Mouse (Mus musculus): ENCODE data around the gene Hbq1a. TPM values are rescaled to one million over a fixed set of nuclear protein-coding genes. Genes with fewer than 3 reads are reported as not detected.
"Not testable (repeated sequence)": the region's sequence is repeated elsewhere in the genome, so short reads cannot be mapped to it uniquely, and the experiment has no call there.

Gene Hbq1a
- polyA plus RNA-seq (2015; fragmentation: Nextera tagmentation; extraction: Ambion mirVana): 7.3 and 8.0 TPM in 2 replicates

DNA sequence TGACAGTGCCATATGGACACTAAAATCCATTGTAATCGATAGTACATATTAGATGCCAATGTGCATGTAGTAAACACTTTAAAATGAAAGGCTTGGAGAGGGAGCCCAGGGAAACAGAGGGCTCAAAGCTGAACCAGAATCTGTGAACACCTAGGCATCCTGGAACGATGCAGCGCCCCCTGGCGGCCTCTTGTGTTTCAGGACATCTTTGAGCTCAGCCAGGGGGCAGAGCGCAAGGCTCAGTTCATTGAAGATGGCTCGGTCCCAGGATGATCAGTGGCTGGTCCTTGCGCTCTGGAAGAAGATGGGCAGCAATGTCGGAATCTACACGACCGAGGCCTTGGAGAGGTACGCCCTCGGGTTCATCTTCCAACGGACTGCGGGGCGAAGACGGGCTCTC is at the start of gene Hbq1a:
Hbq1a (plus strand) TSS at position 205 of the 400 bp plus-strand sequence.
- peak within 1 kb of the TSS; percentile 54 for H3K9ac ChIP-seq
- peaks cover 37% of the 10 kb centered on the region for H3K36me3 ChIP-seq (replicated peaks)
- peaks cover 36% of the 10 kb centered on the region for H3K27me3 ChIP-seq
- peak within 1 kb of the TSS; percentile 53 for H3K4me3 ChIP-seq (replicated peaks)
- not testable (repeated sequence) for H3K9me3 ChIP-seq (replicated peaks); ATAC-seq (ENCODE audit: insufficient read depth)
- H3K4me2 ChIP-seq: peak within 1 kb of the TSS; percentile 68
- H3K4me1 ChIP-seq (replicated peaks): peaks cover 32% of the 10 kb centered on the region
- WGBS (ENCODE audit: insufficient replicate concordance): 7% methylated on average over 16 of the region's 16 CpGs
- peak within 1 kb of the TSS; percentile 88 for H3K27ac ChIP-seq (replicated peaks)

DNA sequence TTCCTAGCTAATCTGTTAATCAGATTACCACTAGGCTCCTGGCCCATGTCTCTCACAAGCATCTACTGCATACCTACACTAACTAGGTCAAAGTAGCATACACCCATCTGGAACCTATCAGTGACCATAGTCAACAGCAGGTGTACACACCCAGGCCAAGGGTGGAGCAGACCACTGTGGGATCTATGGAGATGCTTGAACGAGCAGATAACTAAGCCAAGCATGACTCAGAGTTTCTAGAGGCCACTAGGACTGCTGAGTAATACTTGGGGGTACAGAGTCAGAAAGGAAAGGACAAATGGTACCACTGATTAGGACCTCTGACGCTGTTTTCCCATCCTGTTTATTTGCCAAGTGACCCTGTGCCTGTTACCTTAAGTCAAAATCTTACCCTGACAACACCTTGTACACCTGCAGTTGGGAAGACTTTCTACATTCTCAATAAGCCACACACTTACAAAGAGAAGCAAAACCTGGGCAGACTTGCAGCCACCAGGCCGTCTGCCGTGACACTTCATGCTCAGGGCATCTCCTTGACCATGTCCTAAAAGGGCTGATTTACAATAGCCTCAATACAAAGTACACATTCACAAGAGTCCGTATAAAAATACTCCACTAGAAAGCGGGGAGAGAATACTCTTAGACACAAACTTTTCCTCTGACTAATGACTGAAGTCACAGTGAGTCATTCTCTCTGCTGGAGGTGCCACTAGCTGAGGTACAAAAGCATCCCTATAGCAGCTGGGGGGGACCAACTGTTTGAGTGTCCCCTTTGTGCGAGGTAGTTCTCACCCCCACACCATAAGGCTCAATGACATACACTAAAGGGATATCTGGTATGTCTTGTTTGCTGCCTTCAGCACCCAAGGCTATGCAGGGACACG is 48.7 kb upstream of the Hbq1a start:
- no peaks in the 10 kb centered on the region for H3K9me3 ChIP-seq (replicated peaks)
- H3K4me2 ChIP-seq: peak overlapping the region; percentile 42
- peaks cover 75% of the 10 kb centered on the region for H3K36me3 ChIP-seq (replicated peaks)
- peak overlapping the region; percentile 99 for H3K27ac ChIP-seq (replicated peaks)
- peak overlapping the region; percentile 62 for H3K9ac ChIP-seq
- 0 out of 2 replicates have a peak overlapping the region, but pooled peaks have one; percentile 4 for H3K4me3 ChIP-seq (replicated peaks)
- peaks cover 96% of the 10 kb centered on the region for H3K4me1 ChIP-seq (replicated peaks)
- 50% methylated on average over 8 of the region's 8 CpGs for WGBS (ENCODE audit: insufficient replicate concordance)
- ATAC-seq (ENCODE audit: insufficient read depth): peak; percentile 99
- no peaks in the 10 kb centered on the region for H3K27me3 ChIP-seq

DNA sequence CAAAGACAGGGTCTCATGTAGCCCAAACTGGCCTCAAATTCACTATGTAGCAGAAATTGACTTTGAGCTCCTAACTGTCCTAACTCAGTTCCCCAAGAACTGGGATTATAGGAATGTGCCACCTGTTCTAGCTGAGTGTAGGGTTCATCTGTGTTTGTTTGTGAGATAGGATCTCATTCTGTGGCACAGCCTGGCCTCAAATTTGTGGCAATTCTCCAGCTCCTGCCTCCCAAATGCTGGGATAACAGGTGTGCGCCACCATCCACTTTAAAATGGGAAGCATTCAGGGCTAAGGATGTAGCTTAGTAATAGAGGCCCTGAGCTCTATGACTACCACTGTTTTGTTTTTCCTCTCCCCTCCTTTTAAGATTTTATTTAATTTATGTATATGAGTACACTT is 46.7 kb upstream of the Hbq1a start:
- no peak overlapping the region for H3K9ac ChIP-seq
- 100% methylated on average over 1 of the region's 1 CpGs for WGBS (ENCODE audit: insufficient replicate concordance)
- H3K36me3 ChIP-seq (replicated peaks): peaks cover 57% of the 10 kb centered on the region
- H3K9me3 ChIP-seq (replicated peaks): no peaks in the 10 kb centered on the region
- H3K4me3 ChIP-seq (replicated peaks): no peak overlapping the region
- peaks cover 92% of the 10 kb centered on the region for H3K4me1 ChIP-seq (replicated peaks)
- ATAC-seq (ENCODE audit: insufficient read depth): no peak
- peak overlapping the region; percentile 99 for H3K27ac ChIP-seq (replicated peaks)
- H3K27me3 ChIP-seq: no peaks in the 10 kb centered on the region
- H3K4me2 ChIP-seq: no peak overlapping the region

DNA sequence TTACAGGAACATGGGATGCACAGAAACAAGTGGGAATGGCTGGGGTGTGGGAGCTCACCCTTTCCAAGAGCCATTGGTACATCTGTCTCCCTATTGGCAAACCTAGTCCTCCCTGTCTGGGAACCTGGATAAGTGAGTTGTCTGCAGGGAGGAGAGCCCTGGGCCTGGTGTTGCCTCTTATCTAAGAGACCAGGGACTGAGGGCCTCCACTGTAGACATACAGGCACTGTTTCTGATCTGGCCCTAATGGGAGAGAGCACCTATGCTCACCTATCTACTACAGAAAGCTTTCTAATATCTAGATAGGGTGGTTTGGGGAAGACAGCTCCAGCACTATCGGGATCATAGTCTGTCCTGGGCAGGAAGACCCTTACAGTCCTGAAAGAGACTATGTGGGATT is 43.7 kb upstream of the Hbq1a start:
- ATAC-seq (ENCODE audit: insufficient read depth): peak; percentile 100
- peaks cover 85% of the 10 kb centered on the region for H3K4me1 ChIP-seq (replicated peaks)
- no peaks in the 10 kb centered on the region for H3K27me3 ChIP-seq
- H3K4me3 ChIP-seq (replicated peaks): peak overlapping the region; percentile 15
- H3K4me2 ChIP-seq: peak overlapping the region; percentile 56
- peaks cover 58% of the 10 kb centered on the region for H3K36me3 ChIP-seq (replicated peaks)
- H3K9me3 ChIP-seq (replicated peaks): no peaks in the 10 kb centered on the region
- WGBS (ENCODE audit: insufficient replicate concordance): 23% methylated on average over 1 of the region's 1 CpGs
- peak overlapping the region; percentile 66 for H3K9ac ChIP-seq
- peak overlapping the region; percentile 99 for H3K27ac ChIP-seq (replicated peaks)

DNA sequence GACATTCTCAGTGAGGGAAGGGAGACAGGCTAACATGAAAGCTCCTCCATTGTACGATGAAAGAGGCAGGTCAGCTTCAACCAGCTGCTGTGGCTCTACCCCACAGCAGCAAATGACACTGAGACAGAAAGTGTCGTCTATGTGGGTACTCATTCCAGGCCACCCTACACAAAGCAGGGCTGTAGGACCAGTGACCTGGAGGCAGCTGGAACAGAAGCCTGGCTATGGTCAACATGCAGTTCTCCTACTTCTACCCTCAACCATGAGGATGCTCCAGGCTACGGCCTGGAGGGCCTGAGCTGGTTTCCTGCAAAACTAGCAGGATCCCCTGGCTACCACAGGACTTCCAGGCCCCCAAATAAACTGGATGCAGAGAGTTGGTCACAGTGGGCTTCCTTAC is 43.3 kb upstream of the Hbq1a start:
- 50% methylated on average over 3 of the region's 3 CpGs for WGBS (ENCODE audit: insufficient replicate concordance)
- Histone ChIP-seq H3K36me3 (replicated peaks) (peaks cover 58% of the 10 kb centered on the region), H3K9ac (peak overlapping the region; percentile 66), H3K9me3 (replicated peaks) (no peaks in the 10 kb centered on the region), H3K4me3 (replicated peaks) (peak overlapping the region; percentile 15), H3K27me3 (no peaks in the 10 kb centered on the region), H3K27ac (replicated peaks) (peak overlapping the region; percentile 99), H3K4me1 (replicated peaks) (peaks cover 84% of the 10 kb centered on the region), H3K4me2 (peak overlapping the region; percentile 56)
- ATAC-seq (ENCODE audit: insufficient read depth): peak; percentile 19

DNA sequence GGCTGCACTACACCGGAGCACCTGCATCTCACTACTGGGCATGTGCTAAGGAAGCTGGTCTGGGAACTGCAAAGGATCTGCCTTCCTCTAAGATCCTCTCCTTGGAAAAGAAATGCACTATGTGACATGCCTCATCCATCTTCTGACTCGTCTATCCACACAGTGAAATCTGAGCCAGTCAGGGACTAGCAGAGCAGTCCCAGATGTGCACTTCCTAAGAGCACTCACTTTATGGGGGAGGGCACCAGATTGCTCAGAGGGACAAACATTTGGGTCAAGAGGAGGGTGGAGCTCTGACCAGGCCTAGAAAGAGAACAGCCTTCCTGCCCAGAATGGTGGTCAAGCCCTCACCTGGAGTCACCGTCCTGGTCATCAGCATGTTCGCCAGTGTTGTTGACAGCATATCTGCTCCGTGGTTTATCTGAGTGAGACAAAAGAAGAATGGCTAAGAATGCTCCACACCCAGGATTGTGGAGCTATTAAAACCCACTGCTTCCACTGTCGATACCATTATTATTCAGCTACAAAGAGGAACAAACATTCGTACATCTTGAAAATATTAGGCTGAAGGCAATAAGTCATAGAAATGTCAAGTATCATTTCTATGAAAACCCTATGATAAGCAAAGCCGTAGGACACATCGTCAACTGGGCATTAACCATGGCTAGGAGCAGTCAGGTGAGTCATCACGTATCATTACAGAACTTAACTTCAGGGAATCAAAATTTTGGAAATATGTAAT is 37.0 kb upstream of the Hbq1a start:
- Histone ChIP-seq H3K9me3 (replicated peaks) (no peaks in the 10 kb centered on the region), H3K27ac (replicated peaks) (peak overlapping the region; percentile 97), H3K36me3 (replicated peaks) (peaks cover 43% of the 10 kb centered on the region), H3K4me3 (replicated peaks) (no peak overlapping the region), H3K4me1 (replicated peaks) (peaks cover 76% of the 10 kb centered on the region), H3K4me2 (no peak overlapping the region), H3K27me3 (no peaks in the 10 kb centered on the region), H3K9ac (peak overlapping the region; percentile 44)
- 78% methylated on average over 10 of the region's 10 CpGs for WGBS (ENCODE audit: insufficient replicate concordance)
- ATAC-seq (ENCODE audit: insufficient read depth): no peak

DNA sequence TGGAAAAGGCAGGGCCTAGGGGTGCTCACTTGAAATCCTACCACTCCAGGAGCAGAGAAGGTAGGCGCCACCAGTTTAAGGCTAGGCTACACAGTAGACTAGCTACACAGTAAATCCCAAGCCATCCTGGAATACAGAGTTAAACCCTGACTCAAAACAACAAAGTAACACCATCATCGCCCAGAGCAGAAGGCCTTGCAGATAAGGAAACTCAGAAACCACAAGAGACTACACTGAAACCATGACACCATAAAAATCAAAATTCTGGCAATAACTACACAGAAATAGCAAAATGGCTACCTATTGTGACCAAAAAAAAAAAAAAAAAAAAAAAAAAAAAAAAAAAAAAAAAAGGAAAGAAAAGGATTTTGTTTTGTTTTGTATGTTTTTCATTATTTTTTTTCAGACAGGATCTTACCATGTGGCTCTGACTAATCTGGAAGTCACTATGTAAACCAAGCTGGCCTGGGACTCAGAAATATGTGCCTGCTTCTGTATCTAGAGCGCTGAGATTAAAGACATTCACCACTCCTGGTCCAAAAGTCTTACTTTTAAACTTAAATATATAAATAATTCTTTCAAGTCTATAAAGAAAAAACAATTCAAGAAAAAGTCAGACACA is 34.6 kb upstream of the Hbq1a start:
- Histone ChIP-seq H3K9me3 (replicated peaks) (no peaks in the 10 kb centered on the region), H3K4me1 (replicated peaks) (peaks cover 86% of the 10 kb centered on the region), H3K27me3 (no peaks in the 10 kb centered on the region), H3K4me3 (replicated peaks) (no peak overlapping the region), H3K4me2 (peak overlapping the region; percentile 83), H3K9ac (peak overlapping the region; percentile 61), H3K27ac (replicated peaks) (peak overlapping the region; percentile 97), H3K36me3 (replicated peaks) (peaks cover 31% of the 10 kb centered on the region)
- WGBS (ENCODE audit: insufficient replicate concordance): 39% methylated on average over 3 of the region's 3 CpGs
- ATAC-seq (ENCODE audit: insufficient read depth): peak; percentile 70

DNA sequence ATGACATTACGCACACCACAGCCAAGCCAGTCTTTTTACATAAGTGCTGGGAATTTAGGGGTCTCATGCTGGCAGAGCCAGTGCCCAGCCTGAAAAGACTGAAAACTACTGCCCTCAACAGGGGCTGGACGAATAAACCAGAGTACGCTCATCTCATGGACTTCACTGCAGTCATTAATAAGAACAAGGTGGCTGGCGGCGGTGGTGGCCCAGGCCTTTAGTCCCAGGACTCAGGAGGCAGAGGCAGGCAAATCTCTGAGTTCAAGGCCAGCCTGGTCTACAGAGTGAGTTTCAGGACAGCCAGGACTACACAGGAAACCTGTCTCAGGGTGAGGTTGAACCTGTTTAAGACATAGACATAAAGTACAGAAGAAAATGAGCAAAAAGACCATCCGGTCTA is 33.7 kb upstream of the Hbq1a start:
- no peak for ATAC-seq (ENCODE audit: insufficient read depth)
- Histone ChIP-seq H3K27ac (replicated peaks) (peak overlapping the region; percentile 97), H3K4me1 (replicated peaks) (peaks cover 84% of the 10 kb centered on the region), H3K4me2 (peak overlapping the region; percentile 83), H3K36me3 (replicated peaks) (peaks cover 21% of the 10 kb centered on the region), H3K9me3 (replicated peaks) (no peaks in the 10 kb centered on the region), H3K4me3 (replicated peaks) (no peak overlapping the region), H3K9ac (peak overlapping the region; percentile 55), H3K27me3 (no peaks in the 10 kb centered on the region)
- WGBS (ENCODE audit: insufficient replicate concordance): 77% methylated on average over 6 of the region's 6 CpGs

DNA sequence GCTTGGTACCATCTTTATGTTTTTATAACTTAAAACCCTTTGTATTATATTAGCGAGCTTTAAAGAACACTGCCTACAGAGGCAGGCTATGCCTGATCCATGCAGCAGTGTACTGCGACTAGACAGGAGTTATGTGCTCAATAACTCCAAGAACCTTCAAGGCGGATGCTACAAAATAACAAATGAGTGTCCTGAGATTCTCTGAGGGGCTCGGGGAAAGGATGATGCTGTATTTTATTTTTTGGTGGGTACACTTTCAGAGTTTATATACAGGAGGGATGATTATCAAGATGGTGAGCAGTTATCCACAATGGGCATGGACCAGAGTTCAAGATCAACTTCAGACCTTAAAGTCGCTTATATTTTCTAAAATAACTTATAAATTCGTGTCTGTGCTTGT is 33.1 kb upstream of the Hbq1a start:
- peaks cover 86% of the 10 kb centered on the region for H3K4me1 ChIP-seq (replicated peaks)
- ATAC-seq (ENCODE audit: insufficient read depth): no peak
- WGBS (ENCODE audit: insufficient replicate concordance): 21% methylated on average over 6 of the region's 6 CpGs

DNA sequence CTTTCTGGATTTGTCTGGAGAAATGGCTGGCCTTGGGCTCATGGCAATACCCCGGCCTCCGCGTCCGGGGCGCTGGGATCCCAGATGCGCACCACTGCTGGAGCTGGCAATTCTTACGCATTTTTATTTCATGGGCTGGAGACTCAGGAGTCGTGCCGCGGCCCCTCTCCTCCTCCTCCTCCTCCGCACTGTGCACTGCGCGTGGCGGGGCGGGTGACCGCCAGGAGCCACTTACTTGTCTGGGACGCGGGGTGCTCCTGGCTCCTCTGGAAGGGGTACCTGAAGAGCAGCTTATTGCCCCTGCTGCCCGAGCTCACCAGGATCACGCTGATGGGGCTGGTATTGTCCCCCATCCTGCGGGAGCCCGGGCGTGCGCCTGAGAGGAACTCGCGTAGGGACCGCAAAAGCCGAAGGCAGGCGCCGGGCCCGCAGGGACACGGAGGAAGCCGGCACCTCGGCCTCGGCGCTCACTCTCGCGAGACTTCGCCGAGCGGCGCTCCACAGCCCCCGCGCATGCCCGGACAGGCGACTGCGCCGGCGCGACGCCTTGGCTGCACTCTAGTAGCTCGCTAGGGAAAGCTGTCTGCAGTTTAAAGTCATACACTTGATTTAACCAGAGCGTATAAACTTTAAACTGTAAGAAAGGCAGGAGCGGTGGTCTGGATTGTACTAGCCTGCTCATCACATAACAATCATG is 32.5 kb upstream of the Hbq1a start, which contains the start of gene Nprl3:
Nprl3 (minus strand) TSS at position 520 of the 697 bp plus-strand sequence.
- Histone ChIP-seq H3K4me2 (peak within 1 kb of the TSS; percentile 83), H3K27me3 (no peaks in the 10 kb centered on the region), H3K36me3 (replicated peaks) (peaks cover 12% of the 10 kb centered on the region), H3K4me1 (replicated peaks) (peaks cover 86% of the 10 kb centered on the region), H3K27ac (replicated peaks) (peak within 1 kb of the TSS; percentile 97), H3K9me3 (replicated peaks) (no peaks in the 10 kb centered on the region), H3K4me3 (replicated peaks) (peak within 1 kb of the TSS; percentile 68), H3K9ac (peak within 1 kb of the TSS; percentile 96)
- ATAC-seq (ENCODE audit: insufficient read depth): peak; percentile 79
- WGBS (ENCODE audit: insufficient replicate concordance): under 1% methylated on average over 54 of the region's 54 CpGs

More for the DNA sequence above, 33.1 kb upstream of the Hbq1a start:
- Histone ChIP-seq H3K9me3 (replicated peaks) (no peaks in the 10 kb centered on the region), H3K4me2 (peak overlapping the region; percentile 83), H3K4me3 (replicated peaks) (peak overlapping the region; percentile 68), H3K27me3 (no peaks in the 10 kb centered on the region), H3K36me3 (replicated peaks) (peaks cover 17% of the 10 kb centered on the region), H3K27ac (replicated peaks) (peak overlapping the region; percentile 97), H3K9ac (peak overlapping the region; percentile 96)

Measured in liver, embryonic 15.5 days (tissue).